Mouse (Mus musculus) spleen, postnatal 10 days (tissue): ENCODE measurements around the gene Gm9964.
"Not testable (repeated sequence)": the region's sequence is repeated elsewhere in the genome, so short reads cannot be mapped to it uniquely, and the experiment has no call there.

Source experiments
- DNase-seq, 2 experiments: peaks; one replicate each; pipeline ENCODE4 v3.0.0; 2021 to 2022; ENCODE audit warnings: low spot score in 2 of 2

Gm9964 gene

DNA sequence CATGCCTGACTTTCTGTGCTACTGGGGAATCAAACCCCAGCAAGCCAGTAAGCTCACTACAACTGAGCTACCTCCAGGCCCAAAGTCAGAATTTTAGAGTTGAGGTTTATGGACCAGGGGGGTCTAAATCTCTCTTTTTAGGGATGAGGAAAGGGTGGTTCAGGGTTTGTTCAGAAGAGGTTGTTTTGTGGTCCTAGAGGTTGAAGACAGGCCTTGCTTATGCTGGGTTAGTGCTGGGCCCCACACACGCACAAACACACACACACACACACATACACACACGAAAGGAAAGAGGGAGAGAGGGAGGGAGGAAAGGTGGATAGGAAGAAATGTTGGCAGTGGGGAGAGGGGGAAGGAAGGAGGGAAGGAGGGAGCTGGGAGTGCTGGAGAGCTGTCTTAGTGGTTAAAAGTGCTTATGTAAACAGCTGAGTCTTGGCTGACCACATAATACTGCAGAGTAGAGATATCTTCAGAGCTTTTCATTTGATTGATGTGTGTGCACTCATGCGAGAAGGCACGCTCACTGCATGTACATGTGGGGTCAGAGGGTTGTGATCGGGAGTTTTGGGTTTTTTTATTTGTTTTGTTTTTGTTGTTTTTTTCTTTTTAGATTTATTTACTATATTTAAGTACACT lies at the start of gene Gm9964:
Gene Gm9964 (minus strand): TSS at position 51 of the 636 bp plus-strand sequence.
- no peak for DNase-seq

DNA sequence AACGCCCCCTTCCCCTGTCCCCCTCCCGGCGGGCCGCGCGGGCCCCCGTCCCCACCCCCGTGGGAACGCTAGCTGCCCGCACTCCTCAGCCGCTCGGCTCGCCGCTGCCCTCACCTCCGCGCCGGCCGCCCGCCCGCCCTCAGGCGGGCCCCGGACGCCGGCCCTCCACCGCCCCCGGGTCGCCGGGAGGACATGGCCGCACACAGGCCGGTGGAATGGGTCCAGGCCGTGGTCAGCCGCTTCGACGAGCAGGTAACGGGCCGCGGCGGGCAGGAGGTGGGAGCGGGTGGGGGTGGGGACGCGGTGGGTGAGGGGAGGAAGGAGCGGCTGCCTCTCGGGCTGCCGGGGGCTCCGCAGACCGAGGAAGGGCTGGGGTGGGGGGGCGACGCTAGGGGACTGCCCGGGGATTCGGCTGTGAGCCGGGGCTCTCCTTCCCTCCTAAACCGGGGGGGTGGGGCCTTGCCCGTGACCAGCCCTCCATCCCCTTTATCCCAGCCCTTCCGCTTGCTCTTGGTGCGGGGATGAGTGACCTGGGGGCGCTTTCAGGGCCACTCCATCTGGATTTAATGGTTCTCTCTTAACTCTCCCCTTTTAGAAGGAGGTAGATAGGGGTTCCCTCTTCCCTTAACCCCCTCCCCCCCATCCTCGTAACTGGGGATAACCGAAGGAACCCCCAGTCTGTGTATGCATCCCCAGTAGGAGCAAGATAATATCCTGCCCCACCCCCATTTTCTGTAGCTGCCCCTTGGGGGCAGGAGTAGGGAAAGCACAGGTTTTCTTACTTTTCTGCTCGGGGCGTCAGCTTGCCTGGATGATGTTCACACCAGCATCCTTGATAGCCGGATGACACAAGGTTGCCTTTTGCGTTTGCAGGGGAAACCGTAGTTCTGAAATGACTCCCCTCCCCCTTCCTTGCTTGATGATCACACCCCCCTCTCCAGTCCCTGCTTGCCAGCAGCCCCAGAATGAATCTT lies 43.4 kb upstream of the Gm9964 start:
- peak; percentile 14 to 36 for DNase-seq

DNA sequence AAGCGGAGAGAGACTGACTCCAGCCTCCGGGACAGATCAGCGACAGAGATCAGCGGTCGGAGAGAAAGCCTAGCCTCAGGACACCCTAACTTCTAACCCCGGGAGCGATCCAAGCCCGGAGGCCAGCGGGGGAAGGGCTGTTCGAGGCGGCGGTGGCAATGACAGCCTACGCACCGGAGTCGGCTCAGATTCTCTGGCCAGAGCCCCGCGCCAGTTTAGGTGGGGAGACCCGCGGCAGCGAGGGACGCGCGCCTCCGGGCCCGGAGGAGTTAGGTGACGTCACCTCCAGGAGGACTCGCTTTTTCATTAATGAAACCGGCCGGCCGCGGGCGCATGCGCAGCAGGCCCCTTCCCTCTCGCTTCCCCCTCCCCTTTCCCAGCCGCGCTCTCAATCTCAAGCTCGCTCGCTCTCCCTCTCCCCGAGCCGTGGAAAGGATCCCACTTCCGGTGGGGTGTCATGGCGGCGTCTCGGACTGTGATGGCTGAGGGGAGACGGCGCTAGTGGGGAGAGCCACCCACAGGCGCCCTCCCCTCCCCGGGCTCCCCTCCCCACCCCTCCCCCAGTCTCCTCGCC lies 42.6 kb upstream of the Gm9964 start, which contains the start of gene Nf1:
Gene Nf1 (plus strand): TSS at position 460 of the 574 bp plus-strand sequence.
- peak; percentile 82 to 89 for DNase-seq

DNA sequence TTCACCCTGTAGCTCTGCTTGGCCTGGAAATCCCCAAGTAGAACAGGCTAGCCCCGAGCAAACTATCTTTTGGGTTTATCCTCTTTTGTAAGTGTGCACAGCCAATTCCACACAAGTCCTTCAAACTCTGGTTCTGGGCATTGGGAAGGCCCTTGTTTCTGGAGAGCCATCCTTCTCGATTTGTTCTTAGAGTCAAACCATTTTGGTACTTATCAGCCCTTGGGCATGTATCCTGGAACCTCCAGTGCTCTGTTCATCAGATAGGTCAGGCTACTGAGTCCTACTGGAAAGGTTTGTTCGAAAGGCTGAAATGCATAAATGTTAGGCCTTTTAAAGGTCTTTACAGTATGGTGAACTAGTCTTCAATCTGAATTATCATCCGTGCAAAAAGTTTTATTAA lies 41.9 kb upstream of the Gm9964 start:
- DNase-seq = no peak

DNA sequence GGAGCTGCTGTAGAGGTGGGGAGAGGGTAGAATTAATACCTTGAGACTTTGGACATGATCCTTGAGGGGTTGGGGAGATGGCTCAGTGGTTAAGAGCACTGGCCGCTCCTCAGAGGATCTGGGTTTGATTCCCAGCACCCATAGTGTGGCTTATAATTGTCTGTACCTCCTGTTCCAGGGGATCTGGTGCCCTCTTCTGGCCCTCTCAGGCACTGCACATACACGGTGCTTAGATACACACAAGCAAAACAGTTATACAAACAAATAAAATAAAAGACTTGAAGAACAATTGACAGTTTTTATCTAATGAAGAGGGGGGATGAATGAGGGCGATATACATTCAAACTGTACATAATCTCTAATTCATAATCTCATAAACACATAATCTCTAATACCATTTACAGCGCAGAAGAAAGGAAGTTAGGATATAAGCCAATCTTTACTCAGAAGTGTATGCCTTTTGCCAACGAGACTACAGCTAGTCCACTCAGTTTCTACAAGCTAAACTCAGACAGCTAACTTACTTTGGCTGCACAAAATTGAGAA lies 40.1 kb upstream of the Gm9964 start:
- DNase-seq = peak; percentile 26 to 62

DNA sequence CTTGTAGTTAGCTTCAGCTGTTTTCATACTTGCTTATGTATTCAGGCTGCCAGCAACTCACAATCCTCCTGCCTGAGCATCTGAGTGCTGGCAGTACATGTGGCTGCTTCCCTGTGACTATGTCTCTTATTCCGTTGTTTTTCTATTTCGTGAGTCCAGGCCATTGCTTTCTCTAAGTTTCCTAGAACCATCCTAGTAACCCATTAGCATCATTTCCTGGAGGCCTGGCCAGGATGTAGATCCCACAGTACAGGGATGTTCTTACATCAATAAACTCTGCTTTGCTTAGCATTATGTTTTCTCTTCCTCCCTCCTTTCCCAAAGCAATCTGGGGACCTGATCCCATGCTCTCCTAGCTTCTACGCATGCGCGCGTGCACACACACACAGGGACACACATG lies 38.4 kb upstream of the Gm9964 start:
- DNase-seq = no peak

DNA sequence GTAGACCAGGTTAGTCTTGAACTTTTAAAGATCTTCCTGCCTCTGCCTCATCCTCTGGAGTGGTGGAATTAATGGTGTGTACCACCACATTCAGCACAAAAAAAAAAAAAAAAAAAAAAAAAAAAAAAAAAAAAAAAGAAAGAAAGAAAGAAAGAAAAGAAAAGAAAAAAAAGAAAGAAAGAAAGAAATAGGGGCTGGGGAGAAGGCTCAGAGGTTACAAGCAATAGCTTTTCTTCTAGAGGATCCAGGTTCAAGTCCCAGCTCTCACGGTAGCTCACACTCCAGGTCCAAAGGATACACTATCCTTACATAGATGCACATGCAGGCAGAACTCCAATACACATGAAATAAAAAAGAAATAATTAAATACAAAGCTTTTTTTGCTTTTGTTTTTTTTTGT lies 32.9 kb upstream of the Gm9964 start:
- DNase-seq = no peak

DNA sequence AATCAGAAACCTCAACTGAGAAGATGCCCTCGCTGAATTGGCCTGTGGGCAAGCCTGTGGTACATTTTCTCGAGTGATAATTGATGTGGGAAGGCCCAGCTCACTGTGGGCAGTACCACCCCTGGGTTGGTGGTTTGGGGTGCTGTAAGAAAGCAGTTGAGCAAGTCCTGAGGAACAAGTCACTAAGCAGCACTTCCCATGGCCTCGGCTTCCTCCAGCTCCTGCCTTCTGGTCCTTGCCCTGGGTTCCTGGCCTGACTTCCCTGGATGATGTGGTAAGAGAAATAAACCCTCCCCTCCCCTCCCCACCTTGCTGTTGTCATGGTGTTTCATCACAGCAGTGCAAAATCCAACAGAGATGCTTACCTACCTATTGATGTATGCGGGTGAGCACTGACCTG lies 31.4 kb upstream of the Gm9964 start:
- no peak for DNase-seq

DNA sequence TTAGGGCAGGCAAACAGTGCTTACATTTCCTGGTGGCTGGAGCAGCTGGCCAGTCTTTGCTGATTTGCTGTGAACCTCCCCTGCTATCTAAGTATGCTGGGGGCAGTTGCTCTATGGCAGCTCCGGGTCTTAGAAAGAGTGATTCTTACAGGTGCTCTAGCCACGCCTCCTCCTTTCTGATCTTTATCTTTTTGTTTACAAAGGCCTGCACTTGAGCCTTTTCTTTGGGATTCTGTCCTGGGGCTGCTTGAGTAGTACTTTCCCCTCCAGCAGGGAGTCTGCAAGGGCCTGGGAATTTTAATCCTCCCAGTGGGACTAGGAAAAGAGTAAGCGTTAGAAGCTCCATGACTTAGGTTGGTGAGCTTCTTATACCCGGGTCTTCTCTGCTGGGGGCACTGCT lies 30.4 kb upstream of the Gm9964 start:
- DNase-seq = no peak

DNA sequence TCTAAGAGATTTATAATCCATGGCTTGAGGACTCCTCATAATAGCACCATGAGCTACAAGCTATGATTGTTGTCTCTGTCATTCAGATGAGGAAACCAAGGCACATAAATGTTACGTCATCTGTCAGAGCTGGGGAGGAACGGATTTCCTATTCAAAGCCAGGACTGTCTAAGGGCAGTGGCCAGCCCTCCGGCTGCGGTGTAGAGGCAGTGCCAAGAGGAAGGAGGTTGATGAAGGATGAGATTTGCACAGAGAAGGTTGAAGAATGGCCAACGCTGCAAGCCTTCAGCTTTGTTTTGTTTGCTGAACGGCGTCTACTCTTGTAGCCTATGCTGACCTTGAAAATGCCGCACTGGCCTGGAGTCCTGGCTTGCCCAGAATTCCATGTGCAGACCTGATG lies 29.0 kb upstream of the Gm9964 start:
- DNase-seq = no peak

DNA sequence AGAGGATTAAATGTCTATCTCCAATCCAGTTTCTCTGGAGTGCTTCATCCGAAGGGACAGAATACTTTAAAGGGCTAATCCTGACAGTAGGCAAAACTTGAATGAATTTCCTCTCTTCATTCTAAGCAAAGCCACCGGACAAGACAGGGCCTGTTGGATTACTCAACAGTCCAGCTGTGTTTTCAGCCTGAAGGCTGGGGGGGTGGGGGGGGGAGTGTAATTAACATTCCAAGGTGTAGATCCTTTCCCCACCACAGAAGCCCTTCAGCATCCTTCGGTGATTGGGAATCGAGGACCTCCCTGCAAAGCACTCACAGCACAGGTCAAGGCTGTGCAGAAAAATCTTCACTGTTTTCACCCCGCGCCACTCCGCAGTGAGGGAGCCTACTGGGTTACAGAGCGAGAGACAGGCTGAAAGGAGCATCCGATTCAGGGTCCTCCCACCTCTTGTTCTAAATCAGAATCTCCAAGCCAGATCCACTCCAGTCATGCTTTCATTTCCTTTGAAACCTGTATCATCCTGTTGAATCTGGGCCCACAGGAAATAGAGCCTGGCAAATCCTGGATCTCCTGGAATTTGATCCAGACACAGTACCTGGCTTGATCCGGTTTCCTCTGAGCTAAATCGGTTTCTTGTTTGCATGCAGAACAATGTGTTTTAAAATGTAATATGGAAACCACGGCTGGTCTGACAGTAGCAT lies 27.4 kb upstream of the Gm9964 start:
- DNase-seq = no peak

DNA sequence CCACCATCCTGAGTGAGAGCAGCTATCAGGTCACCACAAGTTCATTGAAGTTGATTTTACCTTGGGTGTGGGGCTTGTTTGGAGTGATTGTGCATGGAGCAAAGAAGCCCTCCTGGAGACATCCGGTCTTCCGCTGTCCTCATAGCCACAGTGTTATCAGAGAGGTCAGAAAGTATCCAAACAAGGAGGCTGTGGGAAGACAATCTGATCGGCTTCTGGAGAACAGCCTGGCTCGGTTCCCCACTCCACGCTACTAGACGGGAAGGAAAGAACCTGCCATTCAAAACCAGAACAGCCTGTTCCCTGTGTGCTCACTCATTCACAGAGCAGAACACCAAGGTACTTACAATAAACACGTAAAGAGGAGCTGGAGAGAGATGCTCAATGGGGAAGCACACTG lies 23.1 kb upstream of the Gm9964 start:
- DNase-seq = no peak

DNA sequence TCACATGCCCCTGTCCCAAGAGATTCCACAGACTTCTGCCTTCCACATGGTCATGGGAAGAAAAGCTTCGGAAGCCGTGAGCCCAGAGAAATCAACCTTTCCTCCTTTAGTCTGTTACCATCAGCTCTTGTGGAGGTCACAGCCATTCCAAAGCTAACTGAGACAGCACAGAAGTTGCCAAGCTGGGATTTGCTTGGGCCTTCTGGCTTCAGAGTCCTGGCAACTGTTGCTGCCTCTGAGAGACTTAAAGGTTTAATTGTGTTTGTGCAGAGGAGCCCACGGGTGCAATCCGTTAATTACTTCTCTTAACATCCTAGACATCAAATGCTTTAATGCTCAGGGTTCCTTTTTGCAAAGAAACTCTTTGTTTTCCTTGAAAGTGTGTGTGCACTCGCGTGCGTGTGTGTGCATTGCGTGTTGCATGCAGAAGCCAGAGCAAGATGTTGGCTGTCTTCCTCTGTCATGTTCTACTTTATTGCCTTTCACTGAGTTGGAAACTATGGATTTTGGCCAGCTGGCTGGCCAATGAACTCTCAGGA lies 20.2 kb upstream of the Gm9964 start:
- DNase-seq = no peak

DNA sequence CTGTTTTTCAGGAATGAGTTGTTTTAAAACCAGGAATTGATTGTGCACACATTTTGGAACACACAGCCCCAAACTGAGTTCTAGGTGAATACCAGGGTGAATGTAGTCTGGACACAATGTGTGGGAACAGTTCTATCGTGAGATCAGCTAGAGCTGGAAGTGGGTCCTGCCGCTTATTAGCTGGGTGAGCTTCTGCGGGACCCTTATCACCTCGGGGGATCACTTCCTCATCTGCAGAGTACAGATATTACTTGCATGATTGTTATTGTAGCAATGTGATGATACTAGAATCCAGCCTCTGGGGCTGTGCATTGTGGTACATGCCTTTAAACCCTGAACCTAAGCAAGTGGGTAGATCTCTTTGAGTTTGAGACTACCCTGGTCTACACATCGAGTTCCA lies 13.8 kb upstream of the Gm9964 start:
- no peak for DNase-seq

DNA sequence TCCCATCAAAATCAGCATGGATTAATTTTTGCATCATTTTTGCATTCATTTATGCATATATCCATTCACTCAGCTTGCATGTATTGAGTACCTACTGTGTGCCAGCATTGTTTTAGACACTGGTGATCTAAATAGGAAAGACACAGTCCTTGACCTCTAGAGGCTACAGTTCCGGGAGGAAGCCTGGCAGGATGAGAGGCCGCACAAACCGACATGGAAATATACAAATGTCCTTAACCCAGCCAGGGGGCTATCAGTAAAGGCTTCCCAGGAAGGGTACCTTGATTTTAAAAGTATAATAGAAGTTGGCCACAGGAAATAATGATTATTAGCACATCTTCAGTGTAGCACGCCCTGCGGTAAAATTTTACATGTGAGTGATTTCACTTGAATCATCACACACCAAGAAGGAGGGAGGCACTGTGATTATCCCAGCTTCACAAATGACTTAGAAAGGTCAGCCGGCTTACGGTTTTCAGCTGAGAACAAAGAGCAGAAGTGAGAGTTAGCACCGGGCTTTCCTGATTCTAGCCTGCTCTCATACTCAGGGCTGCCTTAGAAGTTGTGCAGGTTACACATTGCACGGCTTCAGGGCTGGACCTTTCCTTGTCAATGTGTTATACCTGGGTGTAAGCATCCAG lies 11.0 kb upstream of the Gm9964 start:
- no peak for DNase-seq

DNA sequence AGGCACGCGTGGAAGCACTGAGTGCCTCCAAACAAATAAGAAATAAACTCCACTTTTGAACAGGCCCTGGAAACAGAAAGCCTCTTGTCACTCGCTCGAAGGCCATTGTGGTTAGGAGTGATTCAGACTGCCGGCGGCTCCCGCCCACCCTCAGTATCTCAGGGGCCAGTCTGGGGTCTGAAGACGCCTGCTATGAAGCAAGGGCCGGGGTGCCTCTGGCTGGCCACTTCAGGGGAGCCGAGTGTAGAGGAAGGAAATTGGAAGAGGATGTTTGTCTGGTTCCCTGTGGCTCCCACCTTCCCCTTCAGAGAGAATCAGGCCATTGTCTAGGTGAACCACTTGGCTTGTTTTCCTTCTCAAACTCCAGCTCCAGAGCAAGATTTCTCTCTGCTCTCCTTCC lies 10.3 kb upstream of the Gm9964 start:
- DNase-seq = no peak

DNA sequence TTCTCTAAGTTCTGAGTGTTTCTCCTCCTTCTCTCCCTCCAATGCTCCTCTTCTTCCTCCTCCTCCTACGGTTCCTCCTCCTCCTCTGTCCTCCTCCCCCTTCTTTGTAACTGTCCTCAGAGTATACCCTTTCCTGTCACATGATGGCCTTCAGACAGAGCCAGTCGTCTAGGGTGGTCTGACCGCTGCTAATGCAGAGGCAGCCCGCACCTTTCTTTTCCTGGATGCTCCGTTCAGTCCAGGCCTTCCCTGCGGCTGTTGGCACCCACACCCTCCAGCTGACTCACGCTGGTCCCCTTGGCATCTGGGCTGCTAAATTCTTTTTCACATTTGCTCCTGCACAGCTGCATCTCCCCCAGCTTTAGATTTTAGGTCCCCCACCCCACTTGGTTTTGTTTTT lies 9.8 kb upstream of the Gm9964 start:
- no peak for DNase-seq

DNA sequence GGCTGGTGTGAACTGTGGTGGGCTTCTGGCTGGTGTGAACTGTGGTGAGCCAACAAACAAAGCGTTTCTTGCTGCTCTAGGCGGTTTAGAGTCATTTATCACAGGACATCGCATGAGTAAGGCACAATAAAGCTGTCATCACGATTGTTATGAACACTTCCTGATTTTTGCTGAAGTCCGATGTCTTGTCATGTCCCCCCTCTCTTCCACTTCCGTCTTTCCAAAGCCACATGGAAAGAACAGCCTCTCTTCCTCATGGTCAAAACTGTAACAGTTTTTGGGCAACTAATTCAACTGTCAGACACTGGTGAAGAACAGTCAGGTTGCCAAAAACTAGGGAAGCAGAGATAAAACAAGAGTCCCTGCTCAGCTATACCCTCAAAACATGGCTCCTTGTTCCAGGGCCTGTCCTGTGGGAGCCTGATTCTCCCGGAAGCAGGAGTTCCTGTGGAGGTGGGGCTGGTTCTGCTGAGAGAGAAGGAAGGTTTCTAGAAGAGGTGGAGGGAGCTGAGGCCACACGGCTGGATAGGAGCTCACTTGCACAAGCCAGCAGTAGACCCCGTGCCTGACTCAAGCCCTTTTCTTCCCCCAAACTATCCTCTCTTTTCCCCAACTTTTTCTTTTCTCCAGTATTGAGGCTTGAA lies 9.1 kb upstream of the Gm9964 start:
- no peak for DNase-seq

DNA sequence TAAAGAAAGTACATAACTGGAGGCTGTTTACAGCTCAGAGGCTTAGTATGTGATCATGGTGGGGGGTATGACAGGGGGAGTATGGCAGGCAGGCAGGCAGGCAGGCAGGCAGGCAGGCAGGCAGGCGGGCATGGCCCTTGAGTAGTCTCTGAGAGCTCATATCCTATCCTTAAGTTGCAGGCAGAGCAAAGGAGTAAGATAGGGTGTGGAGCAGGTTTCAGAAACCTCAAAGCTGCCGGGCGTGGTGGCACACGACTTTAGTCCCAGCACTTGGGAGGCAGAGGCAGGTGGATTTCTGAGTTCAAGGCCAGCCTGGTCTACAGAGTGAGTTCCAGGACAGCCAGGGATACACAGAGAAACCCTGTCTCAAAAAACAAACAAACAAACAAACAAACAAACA lies 7.5 kb upstream of the Gm9964 start:
- not testable (repeated sequence) for DNase-seq

DNA sequence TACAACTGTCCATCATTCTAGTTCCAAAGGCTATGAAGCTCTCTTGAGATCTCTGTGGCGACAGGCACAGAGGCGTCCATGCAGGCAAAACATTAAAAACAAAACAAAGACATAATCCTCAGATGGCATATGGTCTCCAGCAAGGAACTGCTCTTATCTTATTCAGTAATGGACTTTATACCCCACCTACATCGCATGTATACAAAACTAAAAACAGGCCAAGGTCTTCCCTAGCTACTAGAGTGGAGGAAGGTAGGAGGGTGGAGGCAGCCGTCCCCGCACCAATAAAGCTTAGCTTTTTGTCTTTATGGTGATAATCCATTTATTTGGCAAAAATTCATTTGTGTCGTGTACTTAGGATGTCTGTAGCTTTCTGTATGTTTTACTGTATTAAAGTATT lies 6.4 kb upstream of the Gm9964 start:
- DNase-seq = no peak
